Mouse (Mus musculus) megakaryocyte, embryonic 14.5 days (primary cell): Measurements from ENCODE around the gene Ush2a. TPM values are rescaled to one million over a fixed set of nuclear protein-coding genes. Genes with fewer than 3 reads are reported as not detected.
A peak's percentile ranks its signal among the peaks of the same experiment; 100 is the strongest.

ENCODE experiments used
- H3K27me3 ChIP-seq: replicated peaks from 2 replicates; pipeline ENCODE3; 2012; ENCODE audit warnings: inconsistent platforms
- H3K36me3 ChIP-seq: replicated peaks from 2 replicates; pipeline ENCODE3; 2012; ENCODE audit warnings: low read length, inconsistent platforms, mixed read lengths
- H3K4me1 ChIP-seq: 2 replicates; pipeline ENCODE4 v1.6.1; 2012; ENCODE audit warnings: inconsistent platforms
- H3K4me3 ChIP-seq: replicated peaks from 2 replicates; pipeline ENCODE3; 2012; ENCODE audit warnings: moderate library complexity, mild to moderate bottlenecking, inconsistent platforms
- H3K9me3 ChIP-seq: 2 replicates; pipeline ENCODE4 v1.6.1; 2012; ENCODE audit warnings: inconsistent platforms
- FLI1 ChIP-seq: IDR thresholded peaks from 2 replicates; pipeline ENCODE4 v1.6.1; 2012; ENCODE audit warnings: low read length, inconsistent platforms, mixed read lengths
- GATA1 ChIP-seq: IDR thresholded peaks from 3 replicates; pipeline ENCODE4 v1.6.1; 2012; ENCODE audit warnings: mixed read lengths, low read length, inconsistent platforms, borderline replicate concordance
- polyA plus RNA-seq: library from polyadenylated mRNA; stranded (reverse); fragments of >175 nt; gene quantifications from 2 replicates; pipeline ENCODE4 v1.2.3, GENCODE M21; 2012; ENCODE audit warnings: low replicate concordance; ENCODE audit not compliant: insufficient read depth

Ush2a gene
- polyA plus RNA-seq, 1 experiment = not detected

DNA sequence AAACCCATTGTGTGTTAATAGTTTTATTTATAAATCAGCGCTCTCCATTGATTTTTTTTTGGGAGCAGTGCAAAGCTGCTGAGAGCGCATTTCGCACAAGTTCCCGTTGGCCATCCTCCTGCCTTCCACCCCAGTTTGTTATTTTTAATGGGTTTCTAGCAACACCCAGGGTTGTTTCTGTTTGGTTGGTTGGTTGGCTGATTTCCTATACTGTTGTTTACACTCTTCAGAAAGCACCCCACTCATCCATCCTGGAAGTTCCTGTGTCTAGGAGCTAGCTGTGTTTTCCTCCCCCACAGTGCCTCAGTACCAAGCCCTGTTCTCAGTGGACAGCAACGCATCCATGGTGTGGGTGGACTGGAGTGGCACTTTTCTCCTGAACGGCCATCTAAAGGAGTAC, 689.3 kb downstream of the Ush2a start:
- Histone ChIP-seq H3K27me3 (no peaks in the 10 kb centered on the region), H3K36me3 (no peaks in the 10 kb centered on the region), H3K9me3 (peaks cover 30% of the 10 kb centered on the region), H3K4me3 (no peak overlapping the region), H3K4me1 (no peaks in the 10 kb centered on the region)
- TF ChIP-seq FLI1 (no peak), GATA1 (no peak)

DNA sequence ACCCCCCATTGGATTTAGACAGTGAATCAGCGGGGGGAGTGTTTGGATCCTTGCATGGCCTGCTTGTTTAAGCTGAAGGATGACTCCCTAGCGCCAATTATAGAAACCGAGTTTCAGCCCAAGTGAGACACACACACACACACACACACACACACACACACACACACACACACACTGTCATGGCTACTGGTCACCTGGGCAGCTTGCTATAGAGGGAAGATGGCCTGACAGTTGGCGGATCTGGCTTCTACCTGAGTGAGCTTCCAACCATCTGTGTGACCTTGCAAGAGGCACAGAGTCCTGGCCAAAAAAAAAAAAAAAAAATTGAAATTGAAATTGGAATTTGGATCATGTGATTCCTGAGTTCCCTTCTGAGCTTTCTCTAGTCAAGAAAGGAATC, 690.7 kb downstream of the Ush2a start:
- no peak for TF ChIP-seq FLI1
- no peak for TF ChIP-seq GATA1
- no peaks in the 10 kb centered on the region for H3K36me3 ChIP-seq
- H3K4me3 ChIP-seq = no peak overlapping the region
- H3K27me3 ChIP-seq = no peaks in the 10 kb centered on the region
- peaks cover 33% of the 10 kb centered on the region for H3K9me3 ChIP-seq
- no peaks in the 10 kb centered on the region for H3K4me1 ChIP-seq

DNA sequence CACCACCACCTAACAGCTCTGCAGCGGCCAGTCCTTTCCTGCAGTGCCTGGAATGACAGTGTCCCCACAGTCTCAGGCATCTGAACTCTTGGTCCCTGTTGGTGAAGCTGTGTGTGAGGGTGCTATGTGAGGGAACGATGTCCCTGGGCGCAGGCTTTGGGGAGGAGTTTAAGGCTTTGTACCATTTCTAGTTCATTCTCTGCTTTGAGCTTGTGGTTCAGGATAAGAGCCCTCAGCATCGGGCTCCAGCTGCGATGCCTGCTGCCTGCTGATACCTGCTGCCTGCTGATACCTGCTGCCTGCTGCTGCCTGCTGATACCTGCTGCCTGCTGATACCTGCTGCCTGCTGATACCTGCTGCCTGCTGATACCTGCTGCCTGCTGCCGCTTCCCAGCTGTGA, 711.3 kb downstream of the Ush2a start:
- H3K4me3 ChIP-seq = no peak overlapping the region
- peaks cover 33% of the 10 kb centered on the region for H3K4me1 ChIP-seq
- TF ChIP-seq FLI1 = no peak
- no peak for TF ChIP-seq GATA1
- H3K27me3 ChIP-seq = no peaks in the 10 kb centered on the region
- H3K36me3 ChIP-seq = peaks cover 91% of the 10 kb centered on the region
- H3K9me3 ChIP-seq = no peaks in the 10 kb centered on the region

GRCm38 (mm10) chr1:188973926-188974325, 712.1 kb downstream of the Ush2a start:
- peaks cover 91% of the 10 kb centered on the region for H3K36me3 ChIP-seq
- H3K4me3 ChIP-seq = no peak overlapping the region
- peaks cover 24% of the 10 kb centered on the region for H3K4me1 ChIP-seq
- no peaks in the 10 kb centered on the region for H3K27me3 ChIP-seq
- no peaks in the 10 kb centered on the region for H3K9me3 ChIP-seq
- no peak for TF ChIP-seq GATA1
- TF ChIP-seq FLI1 = no peak

GRCm38 (mm10) chr1:188980050-188980449, 718.2 kb downstream of the Ush2a start:
- Histone ChIP-seq H3K36me3 (peaks cover 95% of the 10 kb centered on the region), H3K4me1 (peaks cover 4% of the 10 kb centered on the region; the same call in 1 of the 2 replicates), H3K9me3 (no peaks in the 10 kb centered on the region), H3K27me3 (no peaks in the 10 kb centered on the region), H3K4me3 (no peak overlapping the region)
- no peak for TF ChIP-seq FLI1
- no peak for TF ChIP-seq GATA1

GRCm38 (mm10) chr1:188993218-188993617, 731.4 kb downstream of the Ush2a start:
- Histone ChIP-seq H3K4me1 (peaks cover 9% of the 10 kb centered on the region; the same call in 1 of the 2 replicates), H3K36me3 (peaks cover 88% of the 10 kb centered on the region), H3K4me3 (no peak overlapping the region), H3K27me3 (no peaks in the 10 kb centered on the region), H3K9me3 (no peaks in the 10 kb centered on the region)
- TF ChIP-seq GATA1 = no peak

GRCm38 (mm10) chr1:188997921-188998320, 736.1 kb downstream of the Ush2a start:
- H3K27me3 ChIP-seq = no peaks in the 10 kb centered on the region
- no peaks in the 10 kb centered on the region for H3K9me3 ChIP-seq
- no peaks in the 10 kb centered on the region; the same call in 1 of the 2 replicates for H3K4me1 ChIP-seq
- no peak for TF ChIP-seq GATA1
- TF ChIP-seq FLI1 = no peak
- no peak overlapping the region for H3K4me3 ChIP-seq
- H3K36me3 ChIP-seq = peaks cover 87% of the 10 kb centered on the region

GRCm38 (mm10) chr1:188999981-189000380, 738.2 kb downstream of the Ush2a start:
- TF ChIP-seq GATA1 (no peak), FLI1 (no peak)
- Histone ChIP-seq H3K9me3 (no peaks in the 10 kb centered on the region), H3K36me3 (peaks cover 73% of the 10 kb centered on the region), H3K27me3 (no peaks in the 10 kb centered on the region), H3K4me3 (no peak overlapping the region), H3K4me1 (peaks cover 12% of the 10 kb centered on the region)

GRCm38 (mm10) chr1:189001815-189002214, 740.0 kb downstream of the Ush2a start:
- Histone ChIP-seq H3K4me3 (no peak overlapping the region), H3K4me1 (peaks cover 30% of the 10 kb centered on the region), H3K9me3 (no peaks in the 10 kb centered on the region), H3K27me3 (no peaks in the 10 kb centered on the region), H3K36me3 (peaks cover 63% of the 10 kb centered on the region)
- TF ChIP-seq FLI1 = no peak
- TF ChIP-seq GATA1 = no peak

DNA sequence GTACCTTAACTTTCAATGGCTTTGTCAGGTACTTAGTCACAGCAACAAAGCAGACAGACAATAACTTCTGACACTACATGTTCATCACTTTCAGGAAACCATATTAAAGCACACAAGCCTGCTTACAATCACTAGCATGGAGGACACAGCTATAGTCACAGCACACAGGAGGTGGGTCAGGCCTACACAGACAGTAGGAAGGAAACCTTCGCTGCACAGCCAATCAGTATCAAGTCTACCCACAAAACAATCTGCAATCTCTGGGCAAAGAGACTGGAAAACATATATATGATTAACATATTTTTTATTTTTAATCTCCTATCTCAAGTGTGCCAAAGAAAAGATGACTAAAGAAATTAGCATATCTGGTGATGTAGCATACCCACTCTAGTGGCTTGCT, 743.0 kb downstream of the Ush2a start:
- TF ChIP-seq GATA1 (no peak), FLI1 (no peak)
- H3K4me3 ChIP-seq = no peak overlapping the region
- no peaks in the 10 kb centered on the region for H3K27me3 ChIP-seq
- peaks cover 40% of the 10 kb centered on the region for H3K4me1 ChIP-seq
- peaks cover 36% of the 10 kb centered on the region for H3K36me3 ChIP-seq
- H3K9me3 ChIP-seq = no peaks in the 10 kb centered on the region

DNA sequence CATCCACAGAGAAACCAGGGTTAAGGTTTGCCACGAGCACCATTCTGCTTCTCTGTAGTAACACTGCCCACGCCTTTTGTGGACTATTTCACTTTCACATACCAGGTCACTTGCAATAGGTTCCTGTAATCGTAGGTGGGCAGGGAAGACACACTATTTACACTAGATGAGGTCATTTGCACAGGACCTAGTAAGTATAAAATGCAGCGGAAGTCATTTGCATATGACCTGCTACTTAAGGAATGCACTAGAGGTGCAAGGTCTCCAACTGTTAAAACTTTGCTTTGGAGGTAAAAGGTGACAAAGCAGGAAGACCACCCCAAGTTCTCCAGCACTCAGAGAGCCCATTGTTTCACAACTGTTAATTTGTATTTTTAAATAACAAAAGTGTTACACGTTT, 744.4 kb downstream of the Ush2a start:
- H3K4me1 ChIP-seq = peaks cover 44% of the 10 kb centered on the region
- H3K36me3 ChIP-seq = peaks cover 23% of the 10 kb centered on the region
- no peaks in the 10 kb centered on the region for H3K9me3 ChIP-seq
- peak overlapping the region; percentile 99 for H3K4me3 ChIP-seq
- TF ChIP-seq FLI1 (no peak), GATA1 (no peak)
- peaks cover 2% of the 10 kb centered on the region for H3K27me3 ChIP-seq
